Mouse (Mus musculus): ENCODE data around the gene Usp10.

- TF ChIP-seq ZNF384 (IDR thresholded peaks at IDR 0.05; ENCODE audit: low read depth, low read length) (no peak), SIN3A (IDR thresholded peaks at IDR 0.05; ENCODE audit: low read length) (no peak), ZMIZ1 (IDR thresholded peaks at IDR 0.05; ENCODE audit: low read depth, low read length) (no peak), CTCF (conservative IDR thresholded peaks at IDR 0.05 in 1 of 2, IDR thresholded peaks at IDR 0.05 in 1 of 2; ENCODE audit: low read depth in 2 of 2, low read length in 2 of 2) (no peak), GABPA (IDR thresholded peaks at IDR 0.05; ENCODE audit: insufficient replicate concordance, low read depth, low read length) (no peak), JUND (conservative IDR thresholded peaks at IDR 0.05; ENCODE audit: low read depth, low read length) (no peak)
Measured at GRCm38 (mm10) chr8:119901952-119902351, 8.2 kb upstream of the Usp10 start.

All from CH12.LX (cell line).